Mouse (Mus musculus) central nervous system, embryonic 11.5 days (tissue): ENCODE results near the gene Dusp2. TPM values are rescaled to one million over a fixed set of nuclear protein-coding genes. Genes with fewer than 3 reads are reported as not detected.

Experiments
- polyA plus RNA-seq: library from polyadenylated mRNA; depleted of rRNA; stranded (reverse); fragments of >200 nt; gene quantifications from 2 replicates; pipeline ENCODE4 v1.2.3, GENCODE M21; 2012; rRNA removed

Dusp2 gene
- 3.9 and 4.0 TPM in 2 replicates for polyA plus RNA-seq

GRCm38 (mm10) chr2:127335767-127336496 lies at the start of gene Dusp2:
Gene Dusp2, plus strand, starts transcription at chr2:127336159.

GRCm38 (mm10) chr2:127338416-127338815 lies 2.5 kb downstream of the Dusp2 start, which contains the start of gene Astl:
Gene Astl, plus strand, starts transcription at chr2:127338639.

GRCm38 (mm10) chr2:127362459-127363281 lies 26.7 kb downstream of the Dusp2 start, which contains the start of gene Adra2b:
Gene Adra2b, plus strand, starts transcription at chr2:127363208.

Other genes starting within 250 kb of the Dusp2 start
- 72.3 and 76.4 TPM in 2 replicates for gene Ncaph, start 202.2 kb upstream of the Dusp2 start, polyA plus RNA-seq
- 8.0 TPM in 2 replicates for gene Itpripl1, start 192.7 kb upstream of the Dusp2 start, polyA plus RNA-seq
- 3.0 and 3.4 TPM in 2 replicates for gene 1810024B03Rik, start 127.9 kb upstream of the Dusp2 start, polyA plus RNA-seq
- 103 and 129 TPM in 2 replicates for gene Snrnp200, start 127.8 kb upstream of the Dusp2 start, polyA plus RNA-seq
- gene Ciao1, start 88.3 kb upstream of the Dusp2 start, polyA plus RNA-seq = 65.2 and 92.8 TPM in 2 replicates
- 21.7 and 32.5 TPM in 2 replicates for gene Tmem127, start 88.3 kb upstream of the Dusp2 start, polyA plus RNA-seq
- gene Stard7, start 65.9 kb upstream of the Dusp2 start, polyA plus RNA-seq = 73.8 and 107 TPM in 2 replicates
- gene Astl, start 2.5 kb downstream of the Dusp2 start, polyA plus RNA-seq = not detected in 2 replicates
- gene Adra2b, start 27.0 kb downstream of the Dusp2 start, polyA plus RNA-seq = 1.6 and 2.5 TPM in 2 replicates
- gene Gpat2, start 89.0 kb downstream of the Dusp2 start, polyA plus RNA-seq = 0.16 and 0.27 TPM in 2 replicates
- 19.9 and 31.3 TPM in 2 replicates for gene Fahd2a, start 108.4 kb downstream of the Dusp2 start, polyA plus RNA-seq
- 3.6 TPM in 2 replicates for gene Kcnip3, start 185.9 kb downstream of the Dusp2 start, polyA plus RNA-seq
- 0.37 and 0.80 TPM in 2 replicates for gene Prom2, start 205.3 kb downstream of the Dusp2 start, polyA plus RNA-seq